Mouse (Mus musculus) T-helper 1 cell (primary cell): ENCODE results near the gene Larp1.
"Not testable (repeated sequence)": the region's sequence is repeated elsewhere in the genome, so short reads cannot be mapped to it uniquely, and the experiment has no call there.

ENCODE experiments used
- in situ Hi-C: fragments of 300-600 bp; cut with MboI, MseI; formaldehyde crosslinking; loops from one replicate; pipeline ENCODE4 v1.15.1; 2025; ENCODE audit warnings: high pct_unique_total_duplicates

The Larp1 gene

GRCm38 (mm10) chr11:58097621-58098365 is 88.9 kb downstream of the Larp1 start:
- in situ Hi-C loops, result no loop called here

- in situ Hi-C loops, result not testable (repeated sequence)
Observed at GRCm38 (mm10) chr11:58098366-58098720, 89.5 kb downstream of the Larp1 start.

GRCm38 (mm10) chr11:58100006-58100405 is 91.1 kb downstream of the Larp1 start:
- in situ Hi-C loops, result no loop called here

GRCm38 (mm10) chr11:58101194-58101720 is 92.4 kb downstream of the Larp1 start:
- in situ Hi-C loops, result no loop called here

- in situ Hi-C loops, result no loop called here
Observed at GRCm38 (mm10) chr11:58102146-58102545, 93.3 kb downstream of the Larp1 start.

GRCm38 (mm10) chr11:58102581-58103343 is 93.9 kb downstream of the Larp1 start:
- in situ Hi-C loops, result no loop called here

- in situ Hi-C loops, result no loop called here
Observed at GRCm38 (mm10) chr11:58103344-58103653, 94.4 kb downstream of the Larp1 start.

- in situ Hi-C loops, result no loop called here
Observed at GRCm38 (mm10) chr11:58103697-58104306, 94.9 kb downstream of the Larp1 start, which contains the start of gene Cnot8. Cnot8 (plus strand) TSS chr11:58104153.

- in situ Hi-C loops, result no loop called here
Observed at GRCm38 (mm10) chr11:58104351-58104791, 95.5 kb downstream of the Larp1 start.

GRCm38 (mm10) chr11:58107009-58107408 is 98.1 kb downstream of the Larp1 start:
- in situ Hi-C loops, result no loop called here

GRCm38 (mm10) chr11:58107664-58108337 is 98.9 kb downstream of the Larp1 start:
- in situ Hi-C loops, result no loop called here
